Mouse (Mus musculus): Measurements from ENCODE around the gene Nmt2.

The Nmt2 gene

DNA sequence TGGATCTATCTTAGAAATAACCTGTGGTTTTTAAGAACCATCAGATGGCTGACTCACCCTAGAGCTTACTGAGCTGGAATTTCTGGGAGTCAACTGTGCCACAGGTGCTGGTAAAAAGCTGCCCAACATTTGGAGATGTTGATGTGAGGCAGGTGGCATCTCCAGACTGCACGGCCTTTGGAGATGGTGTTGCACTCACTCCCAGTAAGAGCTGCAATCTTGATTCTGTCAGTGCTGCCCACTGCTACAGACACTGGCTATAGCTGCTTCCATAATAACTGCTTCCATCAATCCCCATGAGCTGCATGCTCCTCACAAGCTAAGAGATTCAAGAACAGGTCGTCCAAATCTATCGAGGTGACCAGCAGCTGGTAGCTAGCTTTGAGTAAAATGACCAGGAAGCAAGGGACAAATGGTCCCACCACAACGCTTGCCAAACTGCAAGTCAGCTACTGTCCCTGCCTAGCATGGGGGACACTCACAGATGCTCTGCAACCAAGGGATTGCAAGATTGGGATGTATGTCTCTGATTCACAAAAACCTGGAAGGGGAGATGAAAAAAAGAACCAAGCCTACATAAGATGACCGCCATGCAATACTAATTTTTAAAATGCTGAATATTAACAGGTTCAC is 47.2 kb downstream of the Nmt2 start:
- no peak for DNase-seq

DNA sequence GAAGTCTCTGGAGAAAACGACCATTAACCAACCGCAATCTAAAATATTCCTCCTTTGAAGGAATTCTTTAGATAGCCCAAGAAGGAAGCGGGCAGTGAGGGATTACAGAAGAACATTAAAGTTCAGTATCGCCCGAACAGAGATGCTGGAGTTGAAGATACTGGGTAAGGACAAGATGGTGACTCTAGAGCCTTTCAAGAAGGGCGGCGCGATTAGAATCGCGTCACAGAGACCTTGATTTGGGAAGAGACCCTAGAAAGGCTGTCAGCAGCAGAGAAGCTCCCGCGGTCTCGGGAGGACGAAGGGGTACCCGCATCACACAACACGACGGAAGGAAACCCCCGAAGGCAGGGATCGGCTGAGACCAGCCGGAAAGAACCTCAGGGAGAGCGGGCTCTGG is 48.0 kb downstream of the Nmt2 start:
- DNase-seq = no peak

DNA sequence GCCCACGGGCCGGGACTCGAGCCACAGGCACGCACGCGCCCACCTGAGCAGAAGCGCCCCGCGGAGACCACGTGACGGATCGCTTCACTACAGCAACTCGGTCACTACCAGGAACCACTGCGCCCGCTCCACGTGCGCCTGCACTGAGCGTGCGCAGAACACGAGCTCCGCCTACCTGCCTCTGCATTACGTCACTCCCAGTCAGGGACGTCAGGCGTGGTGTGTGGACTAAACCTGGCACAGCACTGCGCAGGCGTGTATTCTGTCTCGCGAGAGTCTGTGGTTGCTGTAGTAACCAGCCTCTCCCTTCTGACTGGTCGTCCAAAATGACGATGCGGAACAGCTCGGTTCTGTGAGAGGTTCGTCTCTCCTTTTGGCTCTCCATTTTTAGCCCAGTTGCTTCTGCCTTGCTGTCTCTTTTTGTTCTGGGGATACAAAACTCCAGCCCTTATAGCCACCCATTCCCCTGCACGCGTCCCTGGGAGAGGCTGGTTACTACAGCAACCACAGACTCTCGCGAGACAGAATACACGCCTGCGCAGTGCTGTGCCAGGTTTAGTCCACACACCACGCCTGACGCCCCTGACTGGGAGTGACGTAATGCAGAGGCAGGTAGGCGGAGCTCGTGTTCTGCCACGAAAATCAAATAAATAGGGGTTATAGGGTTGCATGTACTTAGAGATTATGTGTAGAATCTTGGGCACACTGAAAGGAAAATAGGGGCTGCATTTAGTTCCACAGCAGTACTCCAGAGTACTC is 48.7 kb downstream of the Nmt2 start, which contains the start of gene Rpp38:
Gene Rpp38, minus strand, starts transcription at position 160 of the 759 bp plus-strand sequence.
- DNase-seq = peak; percentile 97

DNA sequence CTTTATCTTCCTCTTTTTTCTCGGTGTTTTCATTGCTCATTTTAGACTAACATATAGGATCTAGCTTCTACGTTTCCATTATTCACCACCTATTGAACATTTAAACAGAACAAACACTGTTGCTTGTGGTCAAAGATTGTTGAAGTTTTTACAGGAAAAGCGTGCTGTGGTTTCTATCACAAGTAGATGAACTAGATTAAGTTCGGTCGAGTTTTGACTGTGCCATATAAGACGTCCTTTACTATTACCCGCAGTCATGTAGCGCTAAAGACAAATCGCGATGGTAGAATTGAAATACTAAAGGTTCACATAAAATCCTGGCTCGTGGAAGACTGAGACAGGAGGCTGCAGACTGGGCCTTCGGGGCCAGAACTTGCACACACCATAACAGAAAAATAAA is 49.7 kb downstream of the Nmt2 start:
- DNase-seq = no peak

DNA sequence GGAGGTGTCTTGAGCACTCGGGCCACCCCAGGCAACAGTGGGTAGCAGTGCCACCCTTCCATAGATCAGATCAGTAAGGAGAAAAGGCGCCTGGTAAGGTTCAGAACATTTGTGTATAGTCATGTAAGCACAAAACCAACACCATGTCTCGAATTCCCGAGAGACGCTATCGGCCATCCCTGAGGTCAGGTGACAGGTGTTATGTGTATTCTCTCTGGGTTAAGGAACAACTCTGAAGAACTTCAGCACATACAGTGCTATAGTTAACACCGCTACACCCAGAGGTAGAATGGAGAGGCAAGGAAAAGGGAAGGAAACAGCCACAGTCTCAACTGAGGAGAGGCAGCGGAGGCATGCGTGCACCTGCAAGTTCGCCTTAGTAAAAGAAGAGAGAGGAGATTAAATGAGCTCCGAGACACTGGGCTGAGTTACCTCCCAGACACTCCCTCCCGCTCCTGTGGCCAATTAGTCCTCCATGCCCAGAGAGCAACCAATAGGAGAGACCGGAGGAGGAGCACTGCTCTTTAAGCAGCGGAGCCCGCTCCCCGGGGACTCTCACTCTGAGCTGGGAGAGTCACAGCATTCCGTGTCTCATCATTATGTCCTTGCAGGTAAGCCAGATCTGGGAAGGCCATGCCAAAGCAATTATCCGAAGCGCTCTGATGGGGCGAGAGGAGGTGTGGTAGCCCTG is 51.7 kb downstream of the Nmt2 start, which contains the start of gene Acbd7:
Gene Acbd7, plus strand, starts transcription at position 558 of the 691 bp plus-strand sequence.
- DNase-seq = peak; percentile 14 to 17

DNA sequence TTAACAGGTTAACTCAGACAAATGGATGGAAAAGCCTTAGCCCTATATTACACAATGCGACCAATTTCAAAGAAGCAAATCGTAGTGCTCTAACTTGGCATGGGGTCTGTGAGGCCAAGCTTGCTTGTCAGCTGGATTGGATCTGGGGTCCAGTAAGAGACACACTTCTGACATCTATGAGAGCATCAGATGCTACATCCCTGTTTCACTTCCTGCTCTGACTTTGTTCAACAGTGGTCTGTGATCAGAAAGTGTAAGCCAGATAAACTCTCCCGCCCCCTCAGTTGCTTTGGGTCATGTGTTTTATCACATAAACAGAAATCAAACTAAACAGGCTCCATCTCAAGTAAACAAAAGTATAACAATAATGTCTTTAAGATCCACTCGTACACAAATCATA is 64.4 kb downstream of the Nmt2 start:
- no peak for DNase-seq

DNA sequence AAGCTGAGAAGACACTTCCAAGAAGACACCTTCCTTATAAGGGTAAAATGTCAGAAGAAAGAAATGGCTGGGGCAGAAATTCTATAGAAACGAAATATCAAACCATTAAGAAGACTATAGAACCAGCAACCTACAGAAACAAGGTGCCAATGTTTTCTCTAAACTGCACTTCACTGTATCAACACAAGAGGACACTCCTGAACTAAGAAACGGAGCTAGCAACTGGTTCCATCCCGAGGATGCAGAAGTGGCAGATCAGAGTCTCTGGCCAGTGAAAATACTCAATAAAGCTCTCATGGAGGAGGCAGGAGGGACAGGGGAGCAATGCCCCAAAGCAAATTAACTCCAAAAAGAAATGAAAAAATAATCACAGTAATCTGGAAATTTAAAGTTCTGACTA is 64.9 kb downstream of the Nmt2 start:
- no peak for DNase-seq

DNA sequence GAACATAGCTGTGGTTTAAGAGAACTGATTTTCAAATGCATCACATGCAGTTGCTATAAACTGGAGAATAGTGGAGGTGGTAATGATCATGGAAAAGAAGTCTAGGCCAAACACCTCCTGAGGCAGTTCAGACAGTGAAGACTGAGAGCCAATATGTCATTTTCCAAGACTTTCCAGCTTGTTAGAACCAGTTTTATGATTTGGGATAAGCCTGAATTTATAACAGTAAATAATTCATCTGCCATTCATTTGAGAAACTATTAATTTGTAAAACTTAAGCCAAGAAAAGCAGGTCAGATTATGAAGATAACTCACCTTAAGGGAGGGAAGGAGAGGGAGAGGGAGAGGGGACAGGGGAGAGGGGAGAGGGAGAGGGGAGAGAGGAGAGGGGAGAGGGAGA is 69.1 kb downstream of the Nmt2 start:
- no peak for DNase-seq

DNA sequence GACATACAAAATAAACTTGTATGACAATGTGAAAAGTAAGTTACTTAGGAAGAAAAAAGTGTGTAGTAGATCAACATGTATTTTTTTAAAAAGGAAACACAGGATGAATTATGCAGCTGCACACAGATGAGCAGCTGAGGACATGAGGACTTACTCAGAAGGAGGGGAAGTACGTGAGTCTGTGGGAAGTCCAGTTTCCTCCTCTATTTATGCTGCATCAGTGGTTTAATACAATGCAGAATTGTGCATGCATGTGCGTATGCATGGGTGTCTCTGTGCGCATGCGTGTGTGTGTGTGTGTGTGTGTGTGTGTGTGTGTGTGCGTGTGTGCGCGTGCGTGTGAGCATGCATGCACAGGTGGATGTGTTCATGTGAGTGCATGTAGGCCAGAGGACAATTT is 71.8 kb downstream of the Nmt2 start:
- DNase-seq = no peak

DNA sequence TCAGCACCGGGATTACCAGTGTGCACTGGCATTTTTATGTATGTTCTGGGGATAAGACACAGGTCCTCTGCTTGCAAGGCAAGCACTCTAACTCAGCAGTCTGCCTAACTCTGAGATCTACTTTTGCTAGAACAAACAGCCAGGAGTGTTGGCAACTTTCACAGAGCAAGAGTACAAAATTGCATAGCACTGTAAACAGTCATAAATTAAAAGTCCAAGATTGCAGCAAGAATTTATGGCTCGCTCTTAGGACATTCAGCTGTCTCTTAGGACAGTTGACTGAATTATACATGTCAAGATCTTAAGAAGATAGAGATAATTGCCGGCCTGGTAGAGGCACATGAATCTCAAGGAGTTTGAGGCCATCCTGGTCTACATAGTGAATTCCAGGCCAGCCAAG is 72.3 kb downstream of the Nmt2 start:
- no peak for DNase-seq

DNA sequence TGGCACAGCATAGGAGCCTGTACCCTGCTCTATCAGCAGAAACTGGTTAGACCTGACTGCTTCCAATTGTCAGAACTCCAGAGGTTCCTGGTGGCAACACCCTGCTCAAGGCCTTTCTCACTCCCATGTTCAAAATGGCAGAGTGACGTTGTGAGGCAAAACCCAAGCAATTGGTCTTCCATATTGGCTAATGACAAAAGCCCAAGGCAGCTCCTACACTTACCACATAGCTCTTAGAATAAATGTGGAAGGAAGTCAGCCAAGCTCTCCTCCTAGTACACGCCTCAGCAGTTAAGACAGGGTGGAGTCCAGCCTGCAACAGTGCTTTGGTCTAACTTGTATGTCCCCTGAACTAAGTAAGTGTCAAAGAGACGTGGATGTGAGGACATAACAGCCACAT is 73.9 kb downstream of the Nmt2 start:
- no peak for DNase-seq

DNA sequence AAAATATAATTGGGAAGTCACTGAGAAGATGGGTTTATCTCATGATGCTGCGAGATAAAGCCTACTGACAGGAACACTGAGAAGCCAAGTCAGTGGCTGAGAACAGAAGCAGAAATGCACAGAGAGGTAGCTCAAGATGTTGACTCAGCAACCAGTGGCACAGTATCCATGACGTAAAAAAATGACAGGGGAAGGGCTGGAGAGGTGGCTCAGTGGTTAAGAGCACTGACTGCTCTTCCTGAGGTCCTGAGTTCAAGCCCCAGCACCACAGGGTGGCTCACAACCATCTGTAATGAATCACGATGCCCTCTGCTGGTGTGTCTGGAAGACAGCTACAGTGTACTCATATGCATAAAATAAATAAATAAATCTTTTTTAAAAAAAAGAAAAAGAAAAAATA is 77.1 kb downstream of the Nmt2 start:
- no peak for DNase-seq

DNA sequence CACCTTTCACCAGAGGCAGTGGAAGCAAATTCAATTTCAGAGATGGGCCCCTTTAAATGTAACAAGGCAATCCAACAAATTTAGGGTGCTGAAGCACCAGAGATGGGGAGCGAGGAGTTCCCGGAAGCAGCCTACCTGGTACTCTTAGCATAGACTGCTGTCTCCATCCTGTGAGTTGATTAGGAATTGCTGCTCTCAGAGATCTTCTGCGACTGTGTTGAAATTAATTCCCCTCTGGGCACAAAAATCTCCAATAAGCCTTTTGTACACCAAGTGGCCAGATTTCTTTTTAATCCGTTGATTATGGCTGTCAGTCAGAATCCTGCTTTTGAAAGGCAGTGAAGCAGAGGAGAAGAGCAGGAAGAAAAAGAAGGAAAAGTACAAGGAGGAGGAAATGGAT is 81.1 kb downstream of the Nmt2 start:
- DNase-seq = no peak
